Mouse (Mus musculus): ENCODE data around the gene Ankrd53. TPM values are rescaled to one million over a fixed set of nuclear protein-coding genes. Genes with fewer than 3 reads are reported as not detected.

Ankrd53 gene
- polyA plus RNA-seq, 1 experiment from 2014 or later, result 0.27 TPM

- H3K27ac ChIP-seq (replicated peaks), result no peak overlapping the region
- H3K4me1 ChIP-seq (replicated peaks), result 0 out of 2 replicates have a peak, but pooled peaks cover under 1% of the 10 kb centered on the region
- no peaks in the 10 kb centered on the region for H3K27me3 ChIP-seq
- WGBS, result 88% methylated on average over 5 of the region's 5 CpGs
- H3K4me2 ChIP-seq, result no peak overlapping the region
- peaks cover 29% of the 10 kb centered on the region; the same call in 1 of the 2 replicates for H3K36me3 ChIP-seq
- ATAC-seq (ENCODE audit: low FRiP score, low read depth), result no peak
- H3K9ac ChIP-seq, result no peak overlapping the region
- no peak overlapping the region for H3K4me3 ChIP-seq
- H3K9me3 ChIP-seq, result no peaks in the 10 kb centered on the region
Observed at GRCm38 (mm10) chr6:83802033-83802432, 39.6 kb downstream of the Ankrd53 start.

GRCm38 (mm10) chr6:83802846-83803245, 40.4 kb downstream of the Ankrd53 start:
- ATAC-seq (ENCODE audit: low FRiP score, low read depth), result no peak
- Histone ChIP-seq H3K27me3 (no peaks in the 10 kb centered on the region), H3K4me3 (no peak overlapping the region), H3K36me3 (peaks cover 34% of the 10 kb centered on the region; the same call in 1 of the 2 replicates), H3K27ac (replicated peaks) (no peak overlapping the region), H3K4me1 (replicated peaks) (no peaks in the 10 kb centered on the region), H3K4me2 (no peak overlapping the region), H3K9ac (no peak overlapping the region), H3K9me3 (no peaks in the 10 kb centered on the region)
- WGBS, result 94% methylated on average over 3 of the region's 3 CpGs

- no peak overlapping the region for H3K9ac ChIP-seq
- peaks cover 18% of the 10 kb centered on the region for H3K36me3 ChIP-seq
- H3K27ac ChIP-seq (replicated peaks), result no peak overlapping the region
- H3K4me1 ChIP-seq (replicated peaks), result no peaks in the 10 kb centered on the region
- no peak overlapping the region for H3K4me3 ChIP-seq
- H3K27me3 ChIP-seq, result no peaks in the 10 kb centered on the region
- no peak overlapping the region for H3K4me2 ChIP-seq
- ATAC-seq (ENCODE audit: low FRiP score, low read depth), result no peak
- H3K9me3 ChIP-seq, result no peaks in the 10 kb centered on the region
- 95% methylated on average over 3 of the region's 3 CpGs for WGBS
Observed at GRCm38 (mm10) chr6:83815801-83816200, 53.4 kb downstream of the Ankrd53 start.

Other genes with a start within 250 kb of the Ankrd53 start
- 3.3 and 3.6 TPM in 2 replicates for gene Actg2, start 226.4 kb upstream of the Ankrd53 start, polyA plus RNA-seq (2015; fragmentation: Nextera tagmentation; extraction: Ambion mirVana)
- gene Stambp, start 189.9 kb upstream of the Ankrd53 start, polyA plus RNA-seq (2015; fragmentation: Nextera tagmentation; extraction: Ambion mirVana), result 55.4 and 62.9 TPM in 2 replicates
- 0.09 TPM in 1 of 2 replicates, not detected in the other for gene Clec4f, start 106.5 kb upstream of the Ankrd53 start, polyA plus RNA-seq (2015; fragmentation: Nextera tagmentation; extraction: Ambion mirVana)
- gene Cd207, start 84.8 kb upstream of the Ankrd53 start, polyA plus RNA-seq (2015; fragmentation: Nextera tagmentation; extraction: Ambion mirVana), result not detected in 2 replicates
- 0.34 TPM in 1 of 2 replicates, not detected in the other for gene Vax2, start 51.4 kb upstream of the Ankrd53 start, polyA plus RNA-seq (2015; fragmentation: Nextera tagmentation; extraction: Ambion mirVana)
- 0.17 TPM in 1 of 2 replicates, not detected in the other for gene Atp6v1b1, start 19.7 kb upstream of the Ankrd53 start, polyA plus RNA-seq (2015; fragmentation: Nextera tagmentation; extraction: Ambion mirVana)
- 61.4 and 73.5 TPM in 2 replicates for gene Tex261, start 13.2 kb downstream of the Ankrd53 start, polyA plus RNA-seq (2015; fragmentation: Nextera tagmentation; extraction: Ambion mirVana)
- gene Nagk, start 32.3 kb downstream of the Ankrd53 start, polyA plus RNA-seq (2015; fragmentation: Nextera tagmentation; extraction: Ambion mirVana), result 115 and 116 TPM in 2 replicates
- gene Paip2b, start 69.1 kb downstream of the Ankrd53 start, polyA plus RNA-seq (2015; fragmentation: Nextera tagmentation; extraction: Ambion mirVana), result 26.1 and 27.1 TPM in 2 replicates
- 65.4 and 74.5 TPM in 2 replicates for gene Zfp638, start 104.5 kb downstream of the Ankrd53 start, polyA plus RNA-seq (2015; fragmentation: Nextera tagmentation; extraction: Ambion mirVana)
- 2.5 and 3.2 TPM in 2 replicates for gene Dysf, start 245.9 kb downstream of the Ankrd53 start, polyA plus RNA-seq (2015; fragmentation: Nextera tagmentation; extraction: Ambion mirVana)